Mouse (Mus musculus) left cerebral cortex, adult 2 months (tissue): ENCODE measurements around the gene Npy5r. TPM values are rescaled to one million over a fixed set of nuclear protein-coding genes. Genes with fewer than 3 reads are reported as not detected.

Experiments
- DNase-seq, 2 experiments: peaks; one replicate each; pipeline ENCODE4 v3.0.0; 2021 to 2022; ENCODE audit warnings: low spot score in 2 of 2, mixed read lengths in 1 of 2; ENCODE audit errors: extremely low spot score in 1 of 2
- H3K27ac ChIP-seq: fragments of 200-600 bp; 2 replicates; pipeline ENCODE4 v1.8.1; 2022
- H3K4me3 ChIP-seq: fragments of 200-600 bp; 2 replicates; pipeline ENCODE4 v1.8.1; 2022
- CTCF ChIP-seq: fragments of 200-600 bp; IDR thresholded peaks from 2 replicates; pipeline ENCODE4 v1.8.1; 2022; ENCODE audit warnings: antibody characterized with exemption, mild to moderate bottlenecking, moderate library complexity
- intact Hi-C: fragments of 180-260 bp; cut with DNase I; formaldehyde crosslinking; loops from one replicate; pipeline ENCODE4 v1.15.1; 2025
- total RNA-seq, 2 experiments: library from RNA; stranded (reverse); gene quantifications; 2 replicates each; pipeline ENCODE4 v1.2.3; 2021

Gene Npy5r
- total RNA-seq, 2 experiments from 2014 or later, result 6.3 to 6.8 TPM

DNA sequence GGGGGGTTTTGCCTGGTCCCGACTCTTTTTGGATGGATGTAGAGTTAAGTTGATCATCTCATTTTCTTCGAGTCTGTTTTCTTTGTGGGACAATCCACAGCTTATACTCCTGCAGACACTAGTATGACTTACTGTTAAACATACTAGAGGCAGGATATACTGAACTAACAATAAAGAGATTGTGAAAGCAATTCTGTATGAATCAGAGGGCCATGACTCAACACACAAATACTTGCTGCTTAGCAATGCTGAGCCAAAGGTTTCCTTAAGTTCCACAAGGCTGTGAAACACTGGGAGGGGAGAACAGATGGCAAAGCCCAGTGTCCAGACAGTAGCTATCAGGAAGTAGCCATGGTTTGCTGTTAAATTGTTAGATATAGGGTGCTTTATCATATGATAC, 6.7 kb downstream of the Npy5r start:
- Histone ChIP-seq H3K4me3 (no peak overlapping the region), H3K27ac (no peak overlapping the region)
- DNase-seq, result no peak
- no peak for TF ChIP-seq CTCF
- intact Hi-C loops, result no loop called here

GRCm38 (mm10) chr8:66630721-66631120, 57.2 kb downstream of the Npy5r start:
- no peak for DNase-seq
- Histone ChIP-seq H3K27ac (no peak overlapping the region), H3K4me3 (no peak overlapping the region)
- intact Hi-C loops, result no loop called here
- no peak for TF ChIP-seq CTCF

Other genes starting within 250 kb of the Npy5r start
- 10 to 100 TPM in 1 of 2 experiments, 1 to 10 TPM in 1; 9.8 to 10.6 TPM for gene Tma16, start 201.6 kb downstream of the Npy5r start, total RNA-seq
- under 1 TPM; 0.14 to 0.18 TPM for gene Tktl2, start 176.4 kb downstream of the Npy5r start, total RNA-seq
- gene Npy1r, start 9.1 kb upstream of the Npy5r start, total RNA-seq, result 10 to 100 TPM; 26.7 to 27.8 TPM
- 10 to 100 TPM; 16.4 to 17.3 TPM for gene Naf1, start 172.1 kb upstream of the Npy5r start, total RNA-seq